In genomic region chrX:99432400-99432799, GRCm38 (mm10) we compare ENCODE assay signal across 8 mouse cellular contexts. TPM values are rescaled to one million over a fixed set of nuclear protein-coding genes. Genes with fewer than 3 reads are reported as not detected.
DNase-seq lines count a peak whose midpoint lies in the region.

No protein-coding gene starts in this region.

- intact Hi-C loops in left cerebral cortex, postnatal 36 days (cut with DNase I), result no loop called here

- peak; percentile 32 for DNase-seq in kidney, adult 11 months
- DNase-seq in kidney, postnatal 10 days, result no peak
- DNase-seq in Muller cell, postnatal 12 days (ENCODE audit: inconsistent ontology term), result peak; percentile 79
- peak; percentile 39 for DNase-seq in cerebellum, adult 11-12 months
- peak; percentile 50 for DNase-seq in heart, adult 9 months (ENCODE audit: low spot score in 2 of 2)
- no peak for DNase-seq in thymus, postnatal 10 days (ENCODE audit: low spot score in 2 of 2)
- DNase-seq in natural killer cell, adult 2 months (ENCODE audit: low spot score in 2 of 2), result no peak
- DNase-seq in left cerebral cortex, postnatal 36 days (ENCODE audit: low spot score in 2 of 2), result no peak

RNA-seq across cellular contexts. Expression of gene Pja1, which starts 38.7 kb away (rescaled TPM):
- 100 to 1,000 TPM; 203 TPM for total RNA-seq in left cerebral cortex, postnatal 36 days (2021)

Comparison
In these comparisons a context has a peak if more than half of its experiments do, and no peak if none do; other contexts are left out.
1. DNase-seq: peak in kidney, adult 11 months (single experiment), Muller cell, postnatal 12 days (single experiment), cerebellum, adult 11-12 months (single experiment) and heart, adult 9 months (2 of 2); none in kidney, postnatal 10 days (single experiment), thymus, postnatal 10 days (0 of 2), natural killer cell, adult 2 months (0 of 2) and left cerebral cortex, postnatal 36 days (0 of 2).